Mouse (Mus musculus): ENCODE results near the gene Tmem17.

Gene Tmem17

GRCm38 (mm10) chr11:22564676-22565075 is 52.8 kb downstream of the Tmem17 start:
- DNase-seq (ENCODE audit: low read depth in 2 of 2, low spot score in 2 of 2): no peak

Data from CD8-positive naive resting alpha-beta T cell, adult 2 months (primary cell).